In the genomic region with DNA sequence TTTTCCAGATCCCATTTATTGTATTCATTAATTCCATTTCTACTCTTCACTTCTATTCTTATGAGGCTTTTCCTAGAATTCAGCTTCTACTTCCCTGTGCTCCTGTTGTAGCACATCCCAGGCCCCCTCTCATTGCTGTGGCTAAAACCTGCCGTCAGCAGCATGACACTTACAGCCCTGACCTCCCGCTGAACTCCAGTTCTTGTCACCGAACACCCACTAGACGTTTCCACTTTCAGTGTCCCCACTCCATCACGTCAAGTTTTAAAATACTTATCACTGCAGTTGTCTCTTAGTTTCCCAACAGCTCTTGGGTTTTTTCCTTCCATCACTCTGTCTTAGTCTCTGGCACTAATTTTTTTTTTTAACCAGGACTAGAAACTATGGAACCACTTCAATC, we compare ENCODE assay signal across 25 mouse cellular contexts. TPM values are rescaled to one million over a fixed set of nuclear protein-coding genes. Genes with fewer than 3 reads are reported as not detected.
DNase-seq lines count a peak whose midpoint lies in the region; ATAC-seq and TF ChIP-seq lines count a peak whose summit lies in the region.
"Had no signal": no experiment of that assay in that cellular context is flagged by ENCODE, and none has a peak within 500 bp of the region (broad histone marks: within the 10 kb centered on the region; RNA-seq: fewer than 3 reads in every experiment).

No protein-coding gene starts in this region.

- no peak overlapping the region for H3K9ac ChIP-seq in heart, adult 2 months (ENCODE audit: low read depth, low read length)
- H3K9ac ChIP-seq in heart, embryonic 16.5 days (ENCODE audit: low read length) = no peak overlapping the region
- H3K9ac ChIP-seq in lung, embryonic 16.5 days (ENCODE audit: low read length) = no peak overlapping the region
- H3K9ac ChIP-seq: embryonic facial prominence, embryonic 12.5 days; forebrain, embryonic 12.5 days; hindbrain, embryonic 12.5 days; kidney, embryonic 15.5 days; limb, embryonic 13.5 days; liver, embryonic 14.5 days; neural tube, embryonic 15.5 days had no signal

- WGBS in heart, embryonic 10.5 days = 29% methylated on average over 5 of the region's 5 CpGs
- WGBS in heart, adult 2 months = 25% methylated on average over 5 of the region's 5 CpGs
- WGBS in heart, embryonic 16.5 days = 17% methylated on average over 5 of the region's 5 CpGs
- 1% methylated on average over 5 of the region's 5 CpGs for WGBS in lung, embryonic 16.5 days

- TF ChIP-seq EP300 in heart, adult 2 months (IDR thresholded peaks at IDR 0.05; ENCODE audit: insufficient read depth, low read depth, low read length) = no peak

- ATAC-seq in heart, embryonic 16.5 days (replicated peaks; ENCODE audit: extremely low read depth, insufficient read depth, low FRiP score) = peak; percentile 93
- ATAC-seq in lung, embryonic 16.5 days (ENCODE audit: low read depth) = peak; percentile 49; the same call in 1 of the 2 replicates
- ATAC-seq: intestine, postnatal 0 days had no signal

- H3K27me3 ChIP-seq in heart, embryonic 10.5 days (ENCODE audit: insufficient read depth, poor library complexity, severe bottlenecking) = no peaks in the 10 kb centered on the region
- no peaks in the 10 kb centered on the region for H3K27me3 ChIP-seq in heart, adult 2 months (ENCODE audit: control insufficient read depth, insufficient read depth, low read length)
- no peaks in the 10 kb centered on the region for H3K27me3 ChIP-seq in heart, embryonic 16.5 days (ENCODE audit: control insufficient read depth, insufficient read depth, low read length)
- H3K27me3 ChIP-seq in lung, embryonic 16.5 days (ENCODE audit: control insufficient read depth, insufficient read depth, low read depth, low read length) = no peaks in the 10 kb centered on the region
- H3K27me3 ChIP-seq: embryonic facial prominence, embryonic 12.5 days; forebrain, embryonic 12.5 days; kidney, embryonic 15.5 days; limb, embryonic 13.5 days; neural tube, embryonic 15.5 days had no signal

- no peak overlapping the region for H3K4me2 ChIP-seq in heart, embryonic 16.5 days (ENCODE audit: low read depth, low read length)
- no peak overlapping the region for H3K4me2 ChIP-seq in lung, embryonic 16.5 days (ENCODE audit: low read depth, low read length)
- H3K4me2 ChIP-seq: embryonic facial prominence, embryonic 12.5 days; forebrain, embryonic 12.5 days; hindbrain, embryonic 12.5 days; kidney, embryonic 15.5 days; limb, embryonic 13.5 days; midbrain, embryonic 11.5 days; neural tube, embryonic 15.5 days had no signal

- H3K9me3 ChIP-seq in heart, embryonic 10.5 days = no peaks in the 10 kb centered on the region
- H3K9me3 ChIP-seq in heart, embryonic 16.5 days (replicated peaks; ENCODE audit: control insufficient read depth, low read length) = peaks cover 5% of the 10 kb centered on the region; the same call in 1 of the 2 replicates
- no peaks in the 10 kb centered on the region; the same call in 1 of the 2 replicates for H3K9me3 ChIP-seq in lung, embryonic 16.5 days (ENCODE audit: control insufficient read depth, low read length)
- H3K9me3 ChIP-seq: embryonic facial prominence, embryonic 12.5 days; forebrain, embryonic 12.5 days; hindbrain, embryonic 12.5 days; kidney, embryonic 15.5 days; limb, embryonic 13.5 days; neural tube, embryonic 15.5 days had no signal

- peaks cover 19% of the 10 kb centered on the region for H3K4me1 ChIP-seq in heart, embryonic 10.5 days
- no peaks in the 10 kb centered on the region for H3K4me1 ChIP-seq in heart, adult 2 months (ENCODE audit: control insufficient read depth, insufficient read depth, low read length)
- H3K4me1 ChIP-seq in heart, embryonic 16.5 days (ENCODE audit: control insufficient read depth, insufficient read depth, low read length) = peaks cover 7% of the 10 kb centered on the region
- peaks cover 2% of the 10 kb centered on the region; the same call in 1 of the 2 replicates for H3K4me1 ChIP-seq in lung, embryonic 16.5 days (replicated peaks; ENCODE audit: control insufficient read depth, insufficient read depth, low read length)
- H3K4me1 ChIP-seq: embryonic facial prominence, embryonic 12.5 days; forebrain, embryonic 12.5 days; hindbrain, embryonic 12.5 days; kidney, embryonic 15.5 days; limb, embryonic 13.5 days; neural tube, embryonic 15.5 days had no signal

- H3K36me3 ChIP-seq in heart, embryonic 10.5 days = no peaks in the 10 kb centered on the region
- no peaks in the 10 kb centered on the region for H3K36me3 ChIP-seq in heart, adult 2 months (ENCODE audit: control insufficient read depth, insufficient read depth, low read length)
- no peaks in the 10 kb centered on the region for H3K36me3 ChIP-seq in heart, embryonic 16.5 days (ENCODE audit: control insufficient read depth, insufficient read depth)
- H3K36me3 ChIP-seq in lung, embryonic 16.5 days (ENCODE audit: control insufficient read depth, insufficient read depth, low read length) = no peaks in the 10 kb centered on the region
- H3K36me3 ChIP-seq: embryonic facial prominence, embryonic 12.5 days; forebrain, embryonic 12.5 days; hindbrain, embryonic 12.5 days; kidney, embryonic 15.5 days; limb, embryonic 13.5 days; neural tube, embryonic 15.5 days had no signal

- TF ChIP-seq POLR2A in heart, adult 2 months (IDR thresholded peaks at IDR 0.05; ENCODE audit: insufficient read depth, low read depth, low read length) = no peak

- H3K27ac ChIP-seq in heart, embryonic 10.5 days = 0 out of 2 replicates have a peak overlapping the region, but pooled peaks have one; percentile 29
- H3K27ac ChIP-seq in heart, adult 2 months = no peak overlapping the region
- H3K27ac ChIP-seq in heart, embryonic 16.5 days (ENCODE audit: low read length) = 0 out of 2 replicates have a peak overlapping the region, but pooled peaks have one; percentile 27
- H3K27ac ChIP-seq in lung, embryonic 16.5 days (ENCODE audit: low read length) = peak overlapping the region; percentile 37; the same call in 1 of the 2 replicates
- H3K27ac ChIP-seq: embryonic facial prominence, embryonic 12.5 days; forebrain, embryonic 12.5 days; hindbrain, embryonic 12.5 days; kidney, embryonic 15.5 days; limb, embryonic 13.5 days; liver, embryonic 14.5 days; neural tube, embryonic 15.5 days had no signal

- no peak for TF ChIP-seq CTCF in heart, adult 2 months (IDR thresholded peaks at IDR 0.05)

- H3K79me2 ChIP-seq in heart, adult 2 months (replicated peaks; ENCODE audit: control insufficient read depth, insufficient read depth, low read length) = no peaks in the 10 kb centered on the region

- intact Hi-C loops in heart, adult 2 months (cut with DNase I) = no loop called here
- intact Hi-C loops in heart, postnatal 25 days (cut with DNase I) = no loop called here

- H3K4me3 ChIP-seq in heart, embryonic 10.5 days = no peak overlapping the region
- H3K4me3 ChIP-seq in heart, adult 2 months = no peak overlapping the region
- H3K4me3 ChIP-seq in heart, embryonic 16.5 days (ENCODE audit: low read length) = no peak overlapping the region
- no peak overlapping the region for H3K4me3 ChIP-seq in lung, embryonic 16.5 days (ENCODE audit: low read length)
- H3K4me3 ChIP-seq: embryonic facial prominence, embryonic 12.5 days; erythroblast, embryonic 14.5 days; forebrain, embryonic 12.5 days; hindbrain, embryonic 12.5 days; kidney, embryonic 15.5 days; limb, embryonic 13.5 days; neural tube, embryonic 15.5 days had no signal

- DNase-seq in heart, embryonic 10.5 days (ENCODE audit: low spot score) = peak; percentile 89
- no peak for DNase-seq in heart, adult 2 months
- DNase-seq in heart, postnatal 25 days (ENCODE audit: low spot score) = no peak
- DNase-seq in lung, adult 18-20 months = no peak
- DNase-seq in frontal cortex, postnatal 10 days (ENCODE audit: low spot score in 2 of 2) = no peak
- DNase-seq: adrenal gland, postnatal 25 days; cerebellum, adult 8-10 months; cerebellum, postnatal 36 days; kidney, postnatal 4 days; layer of hippocampus, adult 9-11 months; right cerebral cortex, adult 18-20 months; right cerebral cortex, postnatal 4 days; thymus, postnatal 14 days had no signal

RNA-seq across cellular contexts. Expression of gene Slc16a12, which starts 6.2 kb away (rescaled TPM):
- polyA plus RNA-seq in heart, embryonic 10.5 days (2016; fragmentation: Nextera tagmentation; extraction: Ambion mirVana) = 19.3 and 35.1 TPM in 2 replicates
- 1 to 10 TPM; 2.0 to 2.7 TPM for total RNA-seq in heart, adult 2 months (2021)
- 1.7 and 3.3 TPM in 2 replicates for polyA plus RNA-seq in heart, adult 2 months (2012; rRNA removed)
- 8.9 and 10.6 TPM in 2 replicates for polyA plus RNA-seq in heart, embryonic 16.5 days (2015; fragmentation: Nextera tagmentation; extraction: Ambion mirVana)
- 1 to 10 TPM; 2.2 to 2.6 TPM for total RNA-seq in heart, postnatal 25 days (2021)
- 15.7 and 16.0 TPM in 2 replicates for polyA plus RNA-seq in lung, embryonic 16.5 days (2015; fragmentation: Nextera tagmentation; extraction: Ambion mirVana)
- polyA plus RNA-seq: erythroblast, embryonic 14.5 days had no signal
